Mouse (Mus musculus) urinary bladder, postnatal 25 days (tissue): ENCODE results near the gene Lnx1.

ENCODE experiments used
- DNase-seq: peaks from one replicate; pipeline ENCODE4 v3.0.0; 2022; ENCODE audit warnings: low spot score

Lnx1 gene

DNA sequence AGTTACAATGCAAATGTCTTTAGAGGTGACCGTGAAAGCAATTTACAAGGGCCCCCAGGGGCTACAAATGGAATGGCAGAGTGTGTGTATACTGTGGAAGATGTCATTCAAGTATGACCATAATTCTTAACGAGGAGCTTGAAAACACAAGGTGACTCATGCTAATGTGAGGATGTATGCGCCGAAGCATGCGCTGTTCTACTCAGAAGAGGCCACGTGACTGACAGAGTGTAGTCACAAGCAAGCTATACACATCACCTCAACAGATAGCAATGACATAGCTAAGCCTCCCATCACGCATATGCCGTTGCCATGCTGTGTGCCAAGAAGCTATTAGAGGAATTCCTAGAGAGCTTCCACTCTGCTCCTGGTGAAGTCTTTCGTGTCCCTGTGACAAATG lies 5.2 kb downstream of the Lnx1 start:
- no peak for DNase-seq

DNA sequence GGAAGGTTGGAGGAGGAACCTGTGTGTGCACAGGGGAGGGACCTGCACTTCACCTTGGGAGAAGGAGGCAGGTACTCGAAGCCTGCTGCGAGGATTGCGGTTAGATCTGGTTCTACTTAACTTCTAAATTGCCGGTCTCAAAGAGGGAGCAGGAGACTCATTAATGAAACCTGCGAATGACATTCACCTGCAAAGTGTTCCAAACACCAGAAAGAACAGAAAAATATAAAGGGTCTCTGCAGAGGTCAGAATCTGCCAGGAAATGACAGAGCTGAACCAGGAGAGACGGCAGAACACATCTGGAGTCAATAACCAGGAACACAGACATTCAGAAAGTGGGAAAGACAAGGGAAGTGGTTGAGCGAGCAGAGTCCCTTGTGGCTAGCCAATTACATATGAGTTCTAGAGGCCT lies 8.3 kb downstream of the Lnx1 start:
- no peak for DNase-seq

DNA sequence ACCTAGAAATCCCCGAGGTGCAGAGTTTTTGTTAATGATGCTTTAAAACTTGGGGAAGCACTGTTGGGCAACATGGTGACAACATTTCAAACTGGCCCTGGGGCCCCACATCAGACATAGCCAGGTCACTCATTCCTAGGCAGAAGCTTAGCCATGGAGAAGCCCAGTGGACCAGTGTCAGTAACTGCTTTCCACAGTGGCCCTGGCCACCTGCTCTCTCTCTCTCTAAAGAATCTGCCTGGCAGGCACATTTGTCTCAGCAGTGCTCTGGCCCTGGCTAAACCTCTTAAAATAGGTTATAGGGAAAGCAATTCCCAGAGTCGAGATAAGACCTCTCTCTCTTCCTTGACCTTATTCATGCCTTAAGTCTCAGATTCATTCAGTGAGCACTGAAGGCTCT lies 8.9 kb downstream of the Lnx1 start:
- no peak for DNase-seq

DNA sequence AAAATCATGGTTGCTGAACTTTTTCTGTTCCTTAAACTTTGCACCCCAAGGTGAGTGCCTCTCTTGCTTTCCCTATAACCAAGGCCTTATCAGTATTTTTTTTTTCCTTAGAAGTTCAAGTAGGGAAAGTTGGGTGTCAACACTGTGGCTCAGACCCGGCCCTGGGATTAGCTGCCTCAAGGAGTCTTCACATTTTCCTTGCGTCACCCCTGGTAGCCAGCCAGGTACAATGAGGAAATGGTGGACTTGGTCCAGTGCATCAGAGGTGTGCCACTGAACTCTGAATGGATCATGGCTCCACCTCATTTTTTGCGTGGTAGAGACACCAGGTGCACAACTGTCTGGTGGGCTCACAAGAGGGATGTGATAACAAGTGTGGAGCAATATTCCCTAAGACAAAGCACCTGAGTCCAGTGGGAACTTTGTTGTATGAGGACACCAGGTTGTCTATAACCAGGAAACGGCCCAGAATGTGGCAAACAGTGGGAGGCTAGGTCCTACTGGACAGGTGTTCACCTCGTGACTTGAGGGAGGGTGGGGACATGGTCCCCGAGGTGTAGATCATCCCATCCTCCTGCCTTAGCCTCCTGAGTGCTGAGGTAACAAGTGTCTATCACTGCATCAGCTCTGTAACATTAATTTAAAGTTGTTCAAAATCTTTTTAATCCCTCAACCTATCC lies 10.2 kb downstream of the Lnx1 start:
- no peak for DNase-seq

DNA sequence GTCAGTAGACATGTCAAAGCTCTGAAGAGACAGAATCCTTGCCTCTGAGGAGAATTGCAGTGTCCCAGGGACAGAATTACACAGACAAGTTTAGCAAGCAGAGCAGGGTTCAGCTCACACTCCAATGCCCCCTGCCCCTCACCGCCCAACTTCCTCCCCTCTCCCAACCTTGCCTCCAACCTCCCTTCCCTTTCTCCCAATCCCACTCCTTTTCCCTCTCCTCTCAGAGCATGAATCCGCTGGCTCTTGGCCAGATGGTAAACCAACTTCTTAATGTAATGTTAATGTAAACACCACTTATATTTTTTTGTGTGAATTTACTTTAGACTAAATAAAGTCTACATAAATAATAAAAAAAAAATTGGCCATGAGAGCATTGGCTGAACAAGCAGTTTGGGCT lies 13.9 kb downstream of the Lnx1 start:
- no peak for DNase-seq

DNA sequence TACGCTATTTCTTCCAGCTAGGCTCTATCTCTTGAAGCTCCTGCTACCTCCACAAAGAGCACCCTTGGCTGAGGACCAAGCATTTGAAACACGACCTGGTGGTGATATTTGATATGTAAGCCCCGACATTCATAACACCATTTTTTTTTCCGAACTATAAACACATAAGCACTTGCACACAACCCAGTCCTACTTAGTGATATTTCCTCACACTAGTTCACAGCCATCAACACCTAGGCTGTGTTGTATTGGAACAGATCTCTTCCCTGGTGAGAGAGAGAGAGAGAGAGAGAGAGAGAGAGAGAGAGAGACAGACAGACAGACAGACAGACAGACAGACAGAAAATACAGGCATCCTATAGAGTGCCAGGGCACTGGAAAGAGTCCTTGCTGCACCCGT lies 17.8 kb downstream of the Lnx1 start:
- DNase-seq: no peak

DNA sequence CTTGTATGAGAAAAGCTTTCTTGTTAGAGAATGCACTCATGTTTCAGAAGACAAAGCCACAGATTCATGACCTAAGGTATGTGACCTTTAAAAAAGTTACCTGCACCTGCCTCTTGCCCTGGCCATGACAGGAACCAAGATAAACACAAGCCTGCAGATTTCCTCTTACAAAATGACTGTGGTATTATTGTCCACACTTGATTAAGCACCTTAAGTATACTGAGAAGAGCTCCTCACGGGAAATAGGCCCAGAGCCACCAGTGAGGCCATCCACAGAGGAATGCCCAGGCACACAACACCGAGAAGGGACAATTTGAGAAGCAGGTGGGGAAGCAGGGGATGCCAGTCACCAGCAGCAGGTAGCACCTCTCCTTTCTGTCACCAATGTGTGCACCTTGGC lies 18.9 kb downstream of the Lnx1 start:
- no peak for DNase-seq

DNA sequence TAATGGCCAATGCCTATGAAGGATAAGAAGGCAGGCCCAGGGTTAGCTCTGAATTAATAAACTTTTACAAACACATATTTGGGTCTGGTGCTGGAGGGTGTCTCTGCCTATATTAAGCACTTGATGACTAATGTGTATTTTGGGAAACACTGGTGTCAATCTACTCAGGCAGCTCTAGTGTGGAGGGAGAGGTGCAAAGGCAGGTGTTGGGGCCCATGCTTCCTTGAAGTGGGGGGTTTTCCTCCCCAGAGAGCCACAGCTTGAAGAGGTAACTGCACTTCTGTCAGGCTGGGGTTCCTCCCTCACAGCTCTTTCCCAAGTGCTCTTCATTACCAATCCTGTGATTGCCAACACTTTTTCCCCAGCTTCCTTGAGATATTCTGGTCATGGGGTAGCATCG lies 20.0 kb downstream of the Lnx1 start:
- DNase-seq: no peak

DNA sequence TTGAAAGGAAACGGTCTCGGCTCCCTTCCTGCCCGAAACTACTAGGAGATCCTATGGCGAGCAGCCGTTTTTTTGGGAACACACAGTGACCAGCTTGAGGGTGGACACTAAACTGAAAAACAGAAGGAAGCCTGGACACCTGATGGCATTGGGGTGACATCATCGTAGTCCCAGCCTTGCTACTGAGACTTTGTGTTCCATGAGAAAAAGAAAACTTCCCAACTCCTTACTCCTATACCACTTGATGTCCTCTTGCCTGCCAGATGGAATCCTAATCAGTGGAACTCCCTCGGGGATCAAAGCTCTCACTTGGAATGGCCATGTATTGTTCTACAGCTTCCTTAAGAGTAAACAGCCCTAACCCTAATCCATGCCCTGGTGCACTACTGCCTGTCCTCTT lies 23.1 kb downstream of the Lnx1 start:
- no peak for DNase-seq

DNA sequence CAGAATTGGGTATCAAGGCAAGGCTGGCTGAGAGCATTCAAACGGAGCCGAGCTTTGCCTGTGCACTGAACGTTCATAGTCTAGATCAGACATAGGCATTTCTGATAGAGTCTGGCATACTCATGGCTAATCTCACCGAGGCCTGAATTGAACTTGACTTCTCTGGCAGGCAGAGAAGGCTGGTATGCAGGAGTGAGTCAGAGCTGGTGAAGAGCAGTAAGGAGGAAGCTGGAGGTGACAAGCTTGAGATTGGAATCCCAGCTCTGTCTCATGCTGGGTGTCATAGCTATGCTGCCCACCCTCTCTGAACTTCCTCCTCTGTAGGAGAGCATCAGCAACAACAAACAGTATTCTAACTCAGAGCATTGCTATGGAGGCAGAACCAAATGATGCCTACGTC lies 24.0 kb downstream of the Lnx1 start:
- no peak for DNase-seq

DNA sequence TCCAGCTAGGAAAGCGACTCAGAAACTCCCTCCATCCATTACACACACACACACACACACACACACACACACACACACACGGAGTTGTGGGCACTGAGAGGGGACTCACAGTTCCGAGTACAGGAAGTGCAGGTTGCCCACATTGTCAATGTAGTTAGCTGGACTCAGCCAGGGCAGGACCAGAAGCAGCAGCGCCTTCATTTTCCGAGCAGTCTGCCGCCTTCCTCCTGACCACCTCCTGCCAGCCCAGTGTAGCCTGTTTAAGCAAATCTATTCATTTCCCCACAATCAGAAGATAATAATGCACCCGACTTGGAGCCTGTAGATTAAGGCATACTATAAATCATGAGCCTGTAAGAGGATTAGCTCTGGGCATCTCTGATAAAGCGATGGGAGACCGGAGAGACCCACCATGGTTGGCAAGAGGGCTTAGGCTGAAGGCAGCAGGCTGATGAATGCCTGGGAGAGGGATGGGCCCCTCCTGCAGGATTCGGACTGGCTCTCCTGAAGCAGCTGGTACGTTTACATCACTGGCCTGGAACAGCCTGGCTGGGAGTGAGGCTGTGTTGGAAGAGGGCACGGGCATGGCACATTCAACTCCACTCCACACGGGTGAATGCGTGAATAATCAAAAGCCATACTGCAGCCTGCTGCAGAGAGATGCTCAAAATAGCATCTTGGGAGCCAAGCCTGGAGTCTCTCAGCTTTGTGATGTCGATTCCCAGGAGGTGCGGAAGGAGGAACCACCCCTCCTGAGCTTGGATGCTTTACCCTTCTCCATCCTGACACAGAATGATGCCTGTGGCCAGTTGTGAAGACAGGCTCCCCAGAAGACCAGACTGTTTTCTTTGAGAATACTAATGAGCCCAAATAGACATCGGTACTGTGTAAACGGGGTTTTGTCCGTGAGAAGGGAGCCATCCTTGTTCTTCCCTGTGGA lies 25.0 kb downstream of the Lnx1 start:
- DNase-seq: no peak

DNA sequence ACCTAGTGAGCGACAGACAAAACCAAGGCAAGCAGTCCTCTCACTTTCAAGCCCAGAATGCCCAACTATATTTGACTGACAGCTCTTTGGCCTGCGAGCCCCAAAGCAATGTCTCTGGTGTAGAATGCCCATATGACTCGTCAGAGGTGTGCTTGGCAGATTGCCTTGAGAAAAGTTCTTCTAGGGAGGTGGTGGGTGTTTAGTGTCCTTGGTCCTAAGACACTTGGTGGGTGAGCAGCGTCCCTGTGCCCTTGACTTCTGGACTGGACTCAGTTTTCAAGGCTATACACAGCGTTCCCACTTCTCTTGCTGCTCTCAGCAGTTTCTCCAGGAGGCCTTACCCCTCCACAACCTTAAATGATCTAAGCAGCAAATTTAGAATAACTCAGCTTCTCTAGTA lies 30.2 kb downstream of the Lnx1 start:
- DNase-seq: no peak

DNA sequence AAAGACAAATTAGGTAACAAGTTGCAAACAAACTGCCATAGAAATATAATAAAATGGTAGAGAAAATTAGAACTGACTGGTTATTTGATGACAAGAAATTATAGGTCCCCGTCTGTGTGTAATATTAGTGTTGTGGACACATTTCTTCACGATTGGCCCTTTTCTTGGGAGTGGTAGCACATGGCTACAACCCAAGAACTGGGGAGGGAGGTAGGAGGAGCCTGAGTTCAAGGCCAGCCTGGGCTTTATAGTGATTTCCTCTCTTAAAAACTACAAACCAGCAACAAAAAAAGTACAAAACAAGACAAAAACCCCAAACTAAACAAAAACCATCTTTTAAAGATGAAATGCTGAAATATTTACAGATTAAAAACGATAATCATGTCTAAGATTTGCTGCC lies 31.8 kb downstream of the Lnx1 start:
- no peak for DNase-seq

DNA sequence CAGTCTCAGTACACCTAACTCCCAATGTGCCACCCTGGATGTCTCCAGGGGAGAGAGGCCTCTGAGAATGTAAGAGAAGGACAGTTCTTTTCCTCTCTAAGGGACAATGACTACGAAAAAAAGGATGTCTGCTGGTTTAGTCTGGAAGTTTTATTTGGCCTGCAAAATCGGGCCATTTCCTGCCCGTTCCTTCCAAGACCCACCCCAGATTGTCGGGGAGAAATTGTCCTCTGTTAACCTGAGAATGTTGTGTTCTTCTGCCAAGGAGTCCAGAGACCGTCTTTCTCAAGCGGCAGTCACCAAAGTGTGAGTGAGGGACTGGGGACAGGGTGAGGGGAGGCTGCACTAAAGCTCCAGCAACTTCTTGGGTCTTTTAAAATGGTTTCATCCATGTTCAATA lies 32.8 kb downstream of the Lnx1 start:
- DNase-seq: no peak

DNA sequence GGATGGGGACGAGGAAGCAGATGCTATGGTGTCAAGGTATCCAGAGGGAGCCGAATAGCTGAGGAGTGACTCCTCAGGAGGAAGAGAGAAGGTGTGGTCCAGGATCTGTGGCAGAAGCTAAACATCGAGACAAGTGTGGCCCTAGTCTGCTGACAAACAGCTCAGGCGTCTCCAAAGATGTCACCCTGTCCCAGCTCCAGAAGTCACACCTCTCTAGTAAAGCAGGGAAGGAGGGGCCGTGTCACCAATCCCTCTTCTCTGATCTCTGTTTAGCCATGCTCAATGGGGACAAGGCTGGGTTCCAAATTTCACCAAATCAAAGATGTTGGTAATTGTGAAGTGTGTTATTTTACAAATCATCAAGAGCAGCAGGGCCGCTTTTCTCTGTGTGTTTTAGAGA lies 33.8 kb downstream of the Lnx1 start:
- no peak for DNase-seq

DNA sequence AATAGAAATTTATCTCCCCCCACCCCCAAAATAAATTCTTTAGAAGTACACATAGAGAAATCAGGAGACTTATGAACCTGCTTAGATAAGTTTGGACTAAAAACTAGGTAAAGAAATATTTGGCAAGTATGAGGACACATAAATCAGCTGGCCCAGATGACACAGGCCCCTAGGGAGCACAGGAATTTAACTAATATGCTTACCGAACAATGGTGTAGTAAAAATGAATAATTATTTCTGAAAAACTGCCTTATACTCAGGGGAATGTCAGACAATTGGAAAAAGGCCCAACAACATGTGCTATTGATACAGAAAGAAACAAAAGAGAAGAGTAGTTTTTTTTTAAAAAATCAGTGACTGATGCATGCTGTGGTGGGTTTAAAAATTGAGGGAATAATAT lies 40.1 kb downstream of the Lnx1 start:
- no peak for DNase-seq

DNA sequence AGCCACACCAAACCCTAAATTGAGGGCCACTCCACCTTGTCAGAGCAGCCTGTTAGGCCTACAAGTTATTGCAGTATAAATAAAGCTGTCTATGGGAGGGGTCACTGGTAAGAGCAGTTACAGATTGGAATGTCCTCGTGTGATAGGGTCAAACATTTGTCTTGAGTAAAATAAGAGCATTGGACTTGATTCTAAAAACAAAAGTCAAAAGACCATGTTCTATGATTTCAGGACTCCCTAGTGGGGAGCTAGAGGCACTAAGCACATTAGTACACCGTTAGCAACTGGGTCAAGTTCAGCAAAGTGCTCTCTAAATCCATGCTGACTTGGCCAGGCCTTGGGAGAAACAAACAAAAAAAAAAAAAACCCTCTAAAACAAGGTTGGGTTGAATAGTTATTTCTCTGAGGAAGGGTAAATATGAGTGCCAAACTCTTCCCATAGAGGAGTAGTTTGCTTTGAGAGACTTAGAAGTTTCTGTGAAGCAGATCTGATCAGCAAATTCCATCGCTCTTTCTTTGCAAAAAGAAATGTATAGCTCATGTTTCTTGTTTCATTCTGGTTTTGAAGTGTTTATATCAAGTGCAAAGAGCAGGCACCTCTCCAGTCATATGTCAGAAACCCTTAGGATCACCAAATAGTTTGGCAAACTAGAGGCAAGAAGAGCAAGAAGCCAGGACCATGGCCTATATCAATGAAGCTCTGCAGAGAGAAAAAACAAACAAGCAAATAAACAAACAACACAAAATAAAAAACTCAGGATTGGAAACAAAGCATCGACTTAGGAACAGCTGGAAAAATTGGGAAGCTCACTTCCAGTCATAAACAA lies 40.8 kb downstream of the Lnx1 start:
- no peak for DNase-seq

DNA sequence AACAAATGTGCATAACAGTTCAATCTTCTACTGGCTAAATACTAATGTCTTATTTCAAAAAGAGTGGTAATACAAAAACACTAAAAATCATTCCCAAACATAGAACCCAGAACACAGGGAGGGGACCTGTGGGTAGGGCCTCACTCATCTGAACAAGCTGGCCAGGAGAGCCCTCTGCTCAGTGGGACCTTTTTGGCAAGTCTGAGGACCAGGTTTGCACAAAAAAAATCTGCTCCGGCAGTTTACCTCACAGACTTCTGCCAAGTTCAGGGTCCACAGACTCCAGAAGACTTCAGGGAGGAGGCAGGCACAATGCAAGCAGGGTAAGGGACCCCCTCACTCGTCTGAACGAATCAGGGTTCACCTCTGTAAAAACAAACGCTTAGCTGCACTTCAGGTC lies 42.9 kb downstream of the Lnx1 start:
- DNase-seq: no peak

DNA sequence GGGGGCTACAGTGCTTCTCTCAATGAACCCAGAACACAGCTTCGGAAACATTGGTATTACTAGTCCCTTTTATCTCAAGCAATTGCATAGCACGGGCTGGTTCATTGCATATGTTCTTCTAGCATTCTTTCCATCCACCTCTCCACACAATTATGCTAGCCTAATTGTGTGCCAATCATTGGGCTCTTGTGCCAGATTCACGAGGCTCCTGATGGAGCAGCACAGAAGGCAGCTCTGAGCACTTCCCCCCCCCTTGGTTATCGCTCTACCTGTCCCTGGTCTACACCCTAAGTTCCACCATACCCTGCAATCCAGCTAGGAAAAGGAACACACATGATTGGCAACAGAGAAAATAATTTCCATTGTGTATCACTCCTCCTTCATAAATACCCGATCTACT lies 43.4 kb downstream of the Lnx1 start:
- DNase-seq: no peak

DNA sequence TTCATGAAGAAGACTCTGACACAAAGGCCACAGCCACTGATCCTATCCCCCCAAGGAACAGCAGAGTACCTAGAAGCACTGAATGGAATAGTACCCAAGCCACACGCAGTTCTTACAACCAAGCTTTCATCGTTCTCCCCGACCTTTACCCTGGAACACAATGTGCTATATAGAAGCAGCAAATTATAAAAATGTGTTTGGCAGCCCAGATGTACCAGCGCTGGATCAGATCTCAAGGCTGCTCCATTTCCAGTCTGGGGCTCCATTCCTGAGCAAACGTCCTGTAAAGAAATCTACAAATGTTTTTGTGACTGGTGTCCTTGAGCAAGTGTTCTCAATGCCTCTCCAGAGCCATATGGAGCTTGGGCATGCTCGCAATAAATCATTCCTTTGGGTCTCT lies 44.8 kb downstream of the Lnx1 start:
- no peak for DNase-seq

DNA sequence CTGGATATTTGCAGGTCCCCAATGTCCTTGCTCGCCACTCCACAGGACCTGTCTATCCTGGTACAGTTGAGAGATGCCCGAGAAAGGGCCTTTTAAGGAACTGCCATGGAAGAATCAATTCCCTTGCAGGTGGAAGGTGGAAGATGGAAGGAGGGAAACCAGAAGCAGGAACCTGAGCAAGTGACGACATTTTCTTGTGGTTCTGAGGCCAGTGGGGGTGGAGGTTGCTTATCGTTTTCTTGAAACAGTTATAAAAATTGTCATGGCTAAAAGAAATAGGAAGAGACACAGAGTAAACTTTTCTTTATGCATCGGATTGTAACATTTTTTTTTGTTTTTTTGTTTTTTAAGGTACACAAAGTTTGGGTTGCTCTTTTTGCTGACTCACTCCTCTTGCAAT lies 46.3 kb downstream of the Lnx1 start:
- no peak for DNase-seq

DNA sequence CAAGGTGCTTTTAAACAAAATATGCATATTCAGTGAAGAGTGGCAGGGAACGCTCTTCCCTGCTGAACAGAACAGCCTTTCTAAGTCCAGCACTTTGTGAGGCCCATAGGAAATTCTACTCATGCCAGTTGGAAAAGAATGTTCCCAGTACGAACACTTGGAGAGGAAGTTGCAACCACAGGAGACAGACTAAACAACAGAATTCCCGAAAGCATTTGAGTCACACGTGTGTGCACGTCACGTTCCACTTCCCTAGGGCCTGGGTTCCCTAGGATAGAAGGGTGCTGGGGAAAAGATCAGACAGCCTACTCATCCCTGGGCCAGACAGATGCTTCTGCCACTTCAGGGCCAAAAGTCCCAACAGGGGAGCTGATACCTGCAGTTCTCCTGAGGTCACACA lies 48.2 kb downstream of the Lnx1 start:
- no peak for DNase-seq

DNA sequence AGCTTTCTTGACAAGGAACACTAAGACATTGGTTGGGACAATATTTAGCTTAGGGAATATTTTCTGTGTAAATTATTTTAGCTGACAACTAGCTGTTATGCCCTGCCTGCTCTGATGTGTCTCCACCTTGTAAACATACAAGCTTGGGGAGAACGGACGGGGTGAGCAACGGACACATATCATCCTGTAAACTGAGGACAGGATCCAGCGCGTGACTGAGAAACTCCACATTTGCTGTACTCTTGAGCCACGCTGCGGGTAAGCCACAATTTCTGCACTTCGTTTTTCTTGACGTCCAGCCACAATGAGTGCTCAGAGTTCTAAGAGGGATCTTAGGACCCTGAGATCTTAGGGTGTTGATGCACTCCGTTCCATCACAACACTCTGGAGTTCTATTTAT lies 48.9 kb downstream of the Lnx1 start:
- no peak for DNase-seq
